Mouse (Mus musculus) liver, adult 2 months (tissue): Measurements from ENCODE around the gene Tiam2. TPM values are rescaled to one million over a fixed set of nuclear protein-coding genes. Genes with fewer than 3 reads are reported as not detected.

Experiments
- DNase-seq: peaks from one replicate; pipeline ENCODE4 v3.0.0-alpha.2; 2011; ENCODE audit warnings: low read depth, low spot score; ENCODE audit errors: extremely low read depth
- H3K27ac ChIP-seq: fragments of 200-500 bp; replicated peaks from 2 replicates; pipeline ENCODE4 v1.5.1; 2012; ENCODE audit warnings: low read depth, mild to moderate bottlenecking, control low read depth, inconsistent platforms, low read length; ENCODE audit not compliant: insufficient read depth
- H3K27me3 ChIP-seq: fragments of 200-500 bp; 2 replicates; pipeline ENCODE4 v1.6.1; 2012; ENCODE audit warnings: mild to moderate bottlenecking, moderate library complexity, low read length, inconsistent platforms; ENCODE audit not compliant: control insufficient read depth, insufficient read depth
- H3K36me3 ChIP-seq: fragments of 200-500 bp; 2 replicates; pipeline ENCODE4 v1.6.1; 2012; ENCODE audit warnings: low read length, inconsistent platforms; ENCODE audit not compliant: control insufficient read depth, insufficient read depth
- H3K4me1 ChIP-seq: fragments of 200-500 bp; 2 replicates; pipeline ENCODE4 v1.6.1; 2011; ENCODE audit warnings: low read length; ENCODE audit not compliant: control insufficient read depth, insufficient read depth
- H3K4me3 ChIP-seq: fragments of 200-500 bp; 2 replicates; pipeline ENCODE4 v1.5.1; 2011; ENCODE audit warnings: low read depth, mild to moderate bottlenecking, control low read depth, low read length, moderate library complexity; ENCODE audit not compliant: insufficient read depth
- H3K79me2 ChIP-seq: fragments of 200-500 bp; 2 replicates; pipeline ENCODE4 v1.6.1; 2012; ENCODE audit warnings: inconsistent platforms, mild to moderate bottlenecking, low read length, moderate library complexity; ENCODE audit not compliant: control insufficient read depth, insufficient read depth
- H3K9ac ChIP-seq: fragments of 200-500 bp; 2 replicates; pipeline ENCODE4 v1.6.1; 2012; ENCODE audit warnings: low read depth, mild to moderate bottlenecking, control low read depth, inconsistent platforms, low read length
- CTCF ChIP-seq: fragments of 200-500 bp; IDR thresholded peaks from 2 replicates; pipeline ENCODE4 v1.5.1; 2011; ENCODE audit warnings: low read depth, low read length, control low read depth
- POLR2A ChIP-seq: fragments of 200-500 bp; IDR thresholded peaks from 2 replicates; pipeline ENCODE4 v1.6.1; 2011; ENCODE audit warnings: low read length, control low read depth; ENCODE audit not compliant: insufficient read depth; ENCODE audit errors: extremely low read depth
- WGBS: fragments of 180-500 bp; shearing (Covaris S2); methylation state at CpG from one replicate; pipeline ENCODE4 v1.1.7; 2018; 5-methylcytosine and 5-hydroxymethylcytosine counted together
- polyA plus RNA-seq: library from polyadenylated mRNA; depleted of rRNA; stranded (reverse); fragments of >200 nt; gene quantifications from 2 replicates; pipeline ENCODE4 v1.2.3, GENCODE M21; 2012; rRNA removed
- total RNA-seq: library from RNA; depleted of rRNA; stranded (reverse); fragments of >200 nt; gene quantifications from 2 replicates; pipeline ENCODE4 v1.2.3, GENCODE M21; 2014; rRNA removed

Tiam2 gene
- total and polyA plus RNA-seq, 2 experiments = 2.9 to 5.2 TPM

- H3K4me1 ChIP-seq = no peaks in the 10 kb centered on the region
- H3K27ac ChIP-seq = no peak overlapping the region
- H3K79me2 ChIP-seq = no peaks in the 10 kb centered on the region
- no peaks in the 10 kb centered on the region for H3K36me3 ChIP-seq
- H3K9ac ChIP-seq = no peak overlapping the region
- WGBS = 4% methylated on average over 12 of the region's 12 CpGs
- DNase-seq = peak; percentile 33
- H3K4me3 ChIP-seq = no peak overlapping the region
- 0 out of 2 replicates have a peak, but pooled peaks cover 3% of the 10 kb centered on the region for H3K27me3 ChIP-seq
- peak; percentile 68 for TF ChIP-seq CTCF
- TF ChIP-seq POLR2A = no peak
Measured at GRCm38 (mm10) chr17:3570876-3571275, 244.5 kb downstream of the Tiam2 start.

Other genes with a start within 250 kb of the Tiam2 start
- gene Scaf8, start 211.6 kb upstream of the Tiam2 start, total RNA-seq = 12.1 and 12.4 TPM in 2 replicates
- gene Scaf8, start 211.6 kb upstream of the Tiam2 start, polyA plus RNA-seq = 9.4 and 10.8 TPM in 2 replicates
- gene Cldn20, start 206.0 kb downstream of the Tiam2 start, total RNA-seq = 0.34 TPM in 1 of 2 replicates, not detected in the other
- gene Cldn20, start 206.0 kb downstream of the Tiam2 start, polyA plus RNA-seq = 0.24 TPM in 1 of 2 replicates, not detected in the other
- 14.2 and 15.8 TPM in 2 replicates for gene Tfb1m, start 231.2 kb downstream of the Tiam2 start, total RNA-seq
- gene Tfb1m, start 231.2 kb downstream of the Tiam2 start, polyA plus RNA-seq = 3.3 and 5.0 TPM in 2 replicates